Mouse (Mus musculus) monocyte, adult 5-6 weeks (primary cell): ENCODE results near the gene Olfr1241. TPM values are rescaled to one million over a fixed set of nuclear protein-coding genes. Genes with fewer than 3 reads are reported as not detected.

Source experiments
- ATAC-seq: fragments of 153-309, 156-312 bp; replicated peaks from 2 replicates; pipeline ENCODE4 v1.8.0; 2017; ENCODE audit warnings: mild to moderate bottlenecking; ENCODE audit not compliant: low TSS enrichment, insufficient number of reproducible peaks, severe bottlenecking, poor library complexity, low FRiP score
- total RNA-seq: library from RNA; stranded (forward); fragments of 200-1000, 200-491, 200-594 nt; gene quantifications from 3 replicates; pipeline ENCODE4 v1.2.3, GENCODE M21; 2017

Olfr1241 gene
- total RNA-seq, result not detected in 3 replicates

GRCm38 (mm10) chr2:89487026-89487425, at the start of gene Olfr1241:
Gene Olfr1241 (minus strand): TSS chr2:89487126.
- no peak for ATAC-seq

GRCm38 (mm10) chr2:89531387-89531786, 44.5 kb upstream of the Olfr1241 start, which contains the start of gene Olfr1243:
Gene Olfr1243 (minus strand): TSS chr2:89531487.
- ATAC-seq, result no peak

GRCm38 (mm10) chr2:89498235-89498634, 11.3 kb upstream of the Olfr1241 start, which contains the start of gene Olfr1242:
Gene Olfr1242 (minus strand): TSS chr2:89498335.
- ATAC-seq, result no peak

- ATAC-seq, result no peak
Measured at GRCm38 (mm10) chr2:89442900-89443299, 44.0 kb downstream of the Olfr1241 start, which contains the start of gene Olfr1240. Gene Olfr1240 (minus strand): TSS chr2:89443000.

Other genes with a start within 250 kb of the Olfr1241 start
- gene Olfr1228, start 233.1 kb downstream of the Olfr1241 start, total RNA-seq, result 1.0 TPM in 1 of 3 replicates, not detected in the others
- not detected in 3 replicates for gene Olfr1229, start 199.1 kb downstream of the Olfr1241 start, total RNA-seq
- not detected in 3 replicates for gene Olfr1230, start 189.9 kb downstream of the Olfr1241 start, total RNA-seq
- gene Olfr1231, start 180.1 kb downstream of the Olfr1241 start, total RNA-seq, result 1.3 TPM in 1 of 3 replicates, not detected in the others
- not detected in 3 replicates for gene Olfr1232, start 157.5 kb downstream of the Olfr1241 start, total RNA-seq
- not detected in 3 replicates for gene Olfr1233, start 144.7 kb downstream of the Olfr1241 start, total RNA-seq
- gene Olfr1234, start 122.3 kb downstream of the Olfr1241 start, total RNA-seq, result not detected in 3 replicates
- not detected in 3 replicates for gene Olfr1238, start 77.5 kb downstream of the Olfr1241 start, total RNA-seq
- gene Olfr1239, start 66.7 kb downstream of the Olfr1241 start, total RNA-seq, result not detected in 3 replicates
- gene Olfr1240, start 44.1 kb downstream of the Olfr1241 start, total RNA-seq, result not detected in 3 replicates
- gene Olfr1242, start 11.2 kb upstream of the Olfr1241 start, total RNA-seq, result not detected in 3 replicates
- not detected in 3 replicates for gene Olfr1243, start 44.4 kb upstream of the Olfr1241 start, total RNA-seq
- gene Olfr1245, start 91.3 kb upstream of the Olfr1241 start, total RNA-seq, result not detected in 3 replicates
- gene Olfr1246, start 106.0 kb upstream of the Olfr1241 start, total RNA-seq, result 0.10 TPM in 2 of 3 replicates, not detected in the other
- gene Olfr1247, start 127.0 kb upstream of the Olfr1241 start, total RNA-seq, result 0.32 TPM in 1 of 3 replicates, not detected in the others
- not detected in 3 replicates for gene Olfr1248, start 131.1 kb upstream of the Olfr1241 start, total RNA-seq
- gene Olfr1249, start 147.9 kb upstream of the Olfr1241 start, total RNA-seq, result not detected in 3 replicates
- gene Olfr1250, start 174.3 kb upstream of the Olfr1241 start, total RNA-seq, result 0.10 TPM in 1 of 3 replicates, not detected in the others
- gene Olfr1251, start 184.8 kb upstream of the Olfr1241 start, total RNA-seq, result not detected in 3 replicates
- not detected in 3 replicates for gene Olfr1252, start 237.9 kb upstream of the Olfr1241 start, total RNA-seq